Mouse (Mus musculus) limb, embryonic 10.5 days (tissue): ENCODE results near the gene Aox3. TPM values are rescaled to one million over a fixed set of nuclear protein-coding genes. Genes with fewer than 3 reads are reported as not detected.

ENCODE experiments used
- polyA plus RNA-seq: library from polyadenylated mRNA; unstranded; fragments of >200 nt; fragmentation: Nextera tagmentation; extraction: Ambion mirVana; gene quantifications from 2 replicates; pipeline ENCODE4 v1.2.1, GENCODE M21; 2016

The Aox3 gene
- polyA plus RNA-seq, 1 experiment from 2014 or later = 0.94 TPM

Other genes with a start within 250 kb of the Aox3 start
- 18.3 and 21.2 TPM in 2 replicates for gene Sgo2a, start 117.2 kb upstream of the Aox3 start, polyA plus RNA-seq
- gene Kctd18, start 94.2 kb upstream of the Aox3 start, polyA plus RNA-seq = 14.9 and 19.6 TPM in 2 replicates
- 0.03 and 0.15 TPM in 2 replicates for gene Aox1, start 83.2 kb upstream of the Aox3 start, polyA plus RNA-seq
- gene Aox4, start 97.3 kb downstream of the Aox3 start, polyA plus RNA-seq = 0.04 and 0.14 TPM in 2 replicates
- gene Aox2, start 165.2 kb downstream of the Aox3 start, polyA plus RNA-seq = 0.03 TPM in 1 of 2 replicates, not detected in the other